Mouse (Mus musculus): ENCODE results near the gene Txndc5. TPM values are rescaled to one million over a fixed set of nuclear protein-coding genes. Genes with fewer than 3 reads are reported as not detected.

Txndc5 gene
- 111 and 127 TPM in 2 replicates for total RNA-seq (2014; rRNA removed; ENCODE audit: low replicate concordance)
- polyA plus RNA-seq (2015; fragmentation: Nextera tagmentation; extraction: Ambion mirVana): 78.8 and 80.1 TPM in 2 replicates

DNA sequence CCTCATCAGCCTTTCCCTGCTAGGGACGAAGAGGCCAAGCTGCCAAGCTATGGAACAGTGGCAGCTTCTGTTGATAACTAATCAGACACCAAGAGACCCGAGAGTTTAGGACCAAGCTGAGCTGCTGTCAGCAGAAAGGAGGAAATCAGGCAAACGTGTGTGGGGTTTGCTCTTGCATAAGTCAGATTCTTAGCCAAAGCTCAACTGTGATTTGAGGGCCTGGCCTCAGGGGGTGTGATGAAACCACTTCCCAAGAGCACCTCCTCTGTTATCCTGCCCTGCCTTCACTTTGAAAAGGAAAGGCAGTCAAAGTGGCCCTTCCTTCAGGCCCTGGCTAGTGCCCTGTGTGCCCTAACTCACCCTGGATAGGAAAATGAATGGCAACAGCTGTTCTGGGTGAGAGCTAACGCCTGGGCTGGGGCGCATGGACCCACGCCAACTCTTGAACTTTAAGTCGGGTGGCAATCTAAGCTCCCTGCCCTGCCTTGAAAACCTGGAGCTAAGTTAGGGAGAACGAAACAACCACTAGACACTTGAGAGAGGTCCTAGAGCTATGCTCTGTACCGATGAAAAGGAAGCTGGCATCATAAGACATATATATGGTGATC is at the start of gene Txndc5:
Gene Txndc5 (minus strand): TSS at position 138 of the 608 bp plus-strand sequence.
- H3K9ac ChIP-seq (replicated peaks; ENCODE audit: low read depth, low read length): peak within 1 kb of the TSS; percentile 89
- TF ChIP-seq CTCF (IDR thresholded peaks at IDR 0.05; ENCODE audit: low read depth) (no peak), EP300 (IDR thresholded peaks at IDR 0.05; ENCODE audit: low read depth) (no peak)
- no peaks in the 10 kb centered on the region for H3K27me3 ChIP-seq (ENCODE audit: control insufficient read depth, insufficient read depth, low read length)

GRCm38 (mm10) chr13:38574668-38575067 is 46.0 kb upstream of the Txndc5 start:
- no peak for TF ChIP-seq EP300 (IDR thresholded peaks at IDR 0.05; ENCODE audit: low read depth)
- no peak for TF ChIP-seq CTCF (IDR thresholded peaks at IDR 0.05; ENCODE audit: low read depth)
- Histone ChIP-seq H3K4me2 (ENCODE audit: low read depth, low read length) (no peak overlapping the region), H3K9me3 (replicated peaks; ENCODE audit: control insufficient read depth, low read length) (no peaks in the 10 kb centered on the region), H3K4me3 (ENCODE audit: low read depth, low read length) (no peak overlapping the region), H3K4me1 (ENCODE audit: control insufficient read depth, insufficient read depth) (no peaks in the 10 kb centered on the region), H3K27me3 (ENCODE audit: control insufficient read depth, insufficient read depth, low read length) (no peaks in the 10 kb centered on the region), H3K36me3 (replicated peaks; ENCODE audit: control insufficient read depth, insufficient read depth, low read length) (no peaks in the 10 kb centered on the region), H3K9ac (replicated peaks; ENCODE audit: low read depth, low read length) (no peak overlapping the region), H3K27ac (ENCODE audit: low read depth) (no peak overlapping the region)
- ATAC-seq (ENCODE audit: insufficient read depth, low read depth) (no peak), DNase-seq (ENCODE audit: low spot score) (no peak)
- WGBS: 40% methylated on average over 3 of the region's 3 CpGs

More for the DNA sequence above, at the start of gene Txndc5:
- Histone ChIP-seq H3K4me3 (ENCODE audit: low read depth, low read length) (peak within 1 kb of the TSS; percentile 88), H3K36me3 (replicated peaks; ENCODE audit: control insufficient read depth, insufficient read depth, low read length) (no peaks in the 10 kb centered on the region), H3K4me2 (ENCODE audit: low read depth, low read length) (peak within 1 kb of the TSS; percentile 98), H3K27ac (ENCODE audit: low read depth) (peak within 1 kb of the TSS; percentile 94), H3K9me3 (replicated peaks; ENCODE audit: control insufficient read depth, low read length) (no peaks in the 10 kb centered on the region), H3K4me1 (ENCODE audit: control insufficient read depth, insufficient read depth) (peaks cover 29% of the 10 kb centered on the region)
- DNase-seq (ENCODE audit: low spot score) (no peak), ATAC-seq (ENCODE audit: insufficient read depth, low read depth) (no peak)
- 46% methylated on average over 9 of the region's 9 CpGs for WGBS

DNA sequence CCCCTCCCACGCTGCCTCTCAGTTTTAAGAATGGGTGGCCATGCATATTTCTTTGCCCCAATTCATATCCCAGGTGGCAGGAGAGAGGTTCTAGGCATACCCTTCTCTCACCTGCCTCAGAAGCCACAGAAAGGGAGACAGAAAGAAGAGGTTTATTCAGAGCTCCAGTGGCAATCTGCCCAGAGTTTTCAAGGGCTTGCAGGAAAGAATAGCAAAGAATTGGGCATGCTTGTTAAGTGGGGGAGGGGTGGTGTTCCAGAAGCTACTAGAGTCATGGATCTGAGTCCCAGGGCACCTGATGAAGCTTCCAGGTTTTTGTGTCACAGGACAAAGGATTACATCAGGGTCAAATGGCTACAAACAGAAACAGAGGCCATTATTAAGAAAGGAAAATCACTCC is 44.7 kb upstream of the Txndc5 start:
- WGBS: 88% methylated on average over 1 of the region's 1 CpGs
- TF ChIP-seq CTCF (IDR thresholded peaks at IDR 0.05; ENCODE audit: low read depth) (no peak), EP300 (IDR thresholded peaks at IDR 0.05; ENCODE audit: low read depth) (no peak)
- Histone ChIP-seq H3K4me1 (ENCODE audit: control insufficient read depth, insufficient read depth) (no peaks in the 10 kb centered on the region), H3K9me3 (replicated peaks; ENCODE audit: control insufficient read depth, low read length) (no peaks in the 10 kb centered on the region), H3K27me3 (ENCODE audit: control insufficient read depth, insufficient read depth, low read length) (no peaks in the 10 kb centered on the region), H3K9ac (replicated peaks; ENCODE audit: low read depth, low read length) (no peak overlapping the region), H3K27ac (ENCODE audit: low read depth) (no peak overlapping the region), H3K4me2 (ENCODE audit: low read depth, low read length) (no peak overlapping the region), H3K4me3 (ENCODE audit: low read depth, low read length) (no peak overlapping the region), H3K36me3 (replicated peaks; ENCODE audit: control insufficient read depth, insufficient read depth, low read length) (no peaks in the 10 kb centered on the region)
- DNase-seq (ENCODE audit: low spot score) (no peak), ATAC-seq (ENCODE audit: insufficient read depth, low read depth) (no peak)

DNA sequence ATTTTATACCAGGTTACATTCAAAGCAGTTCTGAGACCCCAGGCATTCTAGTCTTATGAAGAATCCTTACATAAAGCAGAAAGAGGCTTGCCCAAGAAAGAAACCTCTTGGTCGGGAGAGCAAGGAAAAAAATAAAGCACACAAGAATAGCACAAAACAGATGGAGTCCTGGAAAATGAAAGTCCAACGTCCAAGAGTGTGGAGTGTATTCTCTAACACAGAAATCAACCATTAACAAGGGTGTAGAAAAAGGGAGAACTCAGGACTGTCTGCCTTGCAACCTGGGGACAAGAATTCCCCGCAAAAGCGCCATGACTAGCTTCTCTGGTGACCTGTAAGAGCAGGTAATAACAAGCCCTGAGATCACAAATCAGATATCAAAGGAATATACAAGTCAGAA is 36.6 kb upstream of the Txndc5 start:
- DNase-seq (ENCODE audit: low spot score): no peak
- TF ChIP-seq EP300 (IDR thresholded peaks at IDR 0.05; ENCODE audit: low read depth): no peak
- no peak for TF ChIP-seq CTCF (IDR thresholded peaks at IDR 0.05; ENCODE audit: low read depth)
- 74% methylated on average over 4 of the region's 4 CpGs for WGBS

DNA sequence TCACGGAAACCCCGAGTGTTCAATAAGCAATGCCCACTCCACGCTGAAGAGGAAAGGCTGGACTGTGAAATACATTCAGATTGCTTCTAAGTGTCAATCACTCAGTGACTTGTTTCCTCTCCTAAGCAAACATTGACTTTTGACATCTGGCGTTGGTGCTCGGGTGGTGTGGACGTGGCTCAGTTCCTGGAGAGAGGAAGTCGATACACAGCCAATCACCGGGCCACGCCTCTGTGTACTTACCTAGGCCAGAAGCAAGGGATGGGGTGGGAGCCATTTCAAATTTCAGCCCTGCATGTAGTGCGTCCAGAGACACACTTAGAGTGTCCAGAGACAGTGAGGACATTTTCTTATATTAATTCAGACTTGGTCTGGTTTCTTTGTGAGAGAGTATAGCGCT is 26.0 kb upstream of the Txndc5 start:
- Histone ChIP-seq H3K27ac (ENCODE audit: low read depth) (no peak overlapping the region), H3K36me3 (replicated peaks; ENCODE audit: control insufficient read depth, insufficient read depth, low read length) (no peaks in the 10 kb centered on the region), H3K27me3 (ENCODE audit: control insufficient read depth, insufficient read depth, low read length) (no peaks in the 10 kb centered on the region), H3K4me2 (ENCODE audit: low read depth, low read length) (no peak overlapping the region), H3K4me1 (ENCODE audit: control insufficient read depth, insufficient read depth) (no peaks in the 10 kb centered on the region), H3K9me3 (replicated peaks; ENCODE audit: control insufficient read depth, low read length) (no peaks in the 10 kb centered on the region), H3K9ac (replicated peaks; ENCODE audit: low read depth, low read length) (no peak overlapping the region), H3K4me3 (ENCODE audit: low read depth, low read length) (no peak overlapping the region)
- ATAC-seq (ENCODE audit: insufficient read depth, low read depth) (no peak), DNase-seq (ENCODE audit: low spot score) (no peak)
- 60% methylated on average over 11 of the region's 11 CpGs for WGBS
- no peak for TF ChIP-seq CTCF (IDR thresholded peaks at IDR 0.05; ENCODE audit: low read depth)
- TF ChIP-seq EP300 (IDR thresholded peaks at IDR 0.05; ENCODE audit: low read depth): no peak

More for the DNA sequence above, 36.6 kb upstream of the Txndc5 start:
- no peak overlapping the region for H3K4me3 ChIP-seq (ENCODE audit: low read depth, low read length)
- ATAC-seq (ENCODE audit: insufficient read depth, low read depth): no peak
- no peak overlapping the region for H3K27ac ChIP-seq (ENCODE audit: low read depth)
- no peaks in the 10 kb centered on the region for H3K27me3 ChIP-seq (ENCODE audit: control insufficient read depth, insufficient read depth, low read length)
- no peaks in the 10 kb centered on the region for H3K9me3 ChIP-seq (replicated peaks; ENCODE audit: control insufficient read depth, low read length)
- H3K4me1 ChIP-seq (ENCODE audit: control insufficient read depth, insufficient read depth): no peaks in the 10 kb centered on the region
- H3K4me2 ChIP-seq (ENCODE audit: low read depth, low read length): no peak overlapping the region
- H3K9ac ChIP-seq (replicated peaks; ENCODE audit: low read depth, low read length): no peak overlapping the region
- no peaks in the 10 kb centered on the region for H3K36me3 ChIP-seq (replicated peaks; ENCODE audit: control insufficient read depth, insufficient read depth, low read length)

DNA sequence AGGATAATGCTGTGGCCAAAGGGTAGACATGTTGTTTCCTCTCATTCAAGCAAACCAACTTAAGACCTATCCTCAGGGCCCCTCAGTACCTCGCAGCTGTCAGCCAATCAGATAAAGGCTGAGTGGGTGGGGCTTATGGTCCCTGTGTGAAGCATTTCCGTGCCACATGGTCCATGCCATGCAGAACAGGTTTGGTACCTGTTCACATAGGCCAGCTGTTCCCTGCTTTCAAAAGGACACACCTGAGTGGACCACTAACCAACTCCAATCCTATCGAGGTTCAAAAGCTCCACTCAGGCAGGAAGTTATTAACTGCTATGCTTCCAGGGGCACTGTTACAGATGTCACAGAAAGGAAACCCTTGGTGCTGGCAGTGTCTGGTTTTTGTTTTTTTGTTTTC is 25.6 kb upstream of the Txndc5 start:
- TF ChIP-seq CTCF (IDR thresholded peaks at IDR 0.05; ENCODE audit: low read depth) (no peak), EP300 (IDR thresholded peaks at IDR 0.05; ENCODE audit: low read depth) (no peak)
- no peak for DNase-seq (ENCODE audit: low spot score)
- Histone ChIP-seq H3K4me2 (ENCODE audit: low read depth, low read length) (no peak overlapping the region), H3K9ac (replicated peaks; ENCODE audit: low read depth, low read length) (no peak overlapping the region), H3K27me3 (ENCODE audit: control insufficient read depth, insufficient read depth, low read length) (no peaks in the 10 kb centered on the region), H3K9me3 (replicated peaks; ENCODE audit: control insufficient read depth, low read length) (no peaks in the 10 kb centered on the region), H3K36me3 (replicated peaks; ENCODE audit: control insufficient read depth, insufficient read depth, low read length) (no peaks in the 10 kb centered on the region), H3K4me1 (ENCODE audit: control insufficient read depth, insufficient read depth) (no peaks in the 10 kb centered on the region), H3K4me3 (ENCODE audit: low read depth, low read length) (no peak overlapping the region), H3K27ac (ENCODE audit: low read depth) (no peak overlapping the region)
- WGBS: 46% methylated on average over 3 of the region's 3 CpGs
- ATAC-seq (ENCODE audit: insufficient read depth, low read depth): no peak
